Mouse (Mus musculus) small intestine, adult 2 months (tissue): Measurements from ENCODE around the gene Galnt16. TPM values are rescaled to one million over a fixed set of nuclear protein-coding genes. Genes with fewer than 3 reads are reported as not detected.

Source experiments
- H3K27ac ChIP-seq: fragments of 200-500 bp; 2 replicates; pipeline ENCODE4 v1.5.1; 2012; ENCODE audit warnings: low read depth, low read length, control low read depth, inconsistent platforms; ENCODE audit not compliant: insufficient read depth
- H3K27me3 ChIP-seq: fragments of 200-500 bp; 2 replicates; pipeline ENCODE4 v1.6.1; 2012; ENCODE audit warnings: mild to moderate bottlenecking, moderate library complexity, low read length, inconsistent platforms; ENCODE audit not compliant: control insufficient read depth, insufficient read depth
- H3K36me3 ChIP-seq: fragments of 200-500 bp; 2 replicates; pipeline ENCODE4 v1.6.1; 2012; ENCODE audit warnings: mild to moderate bottlenecking, low read length, control low read depth, inconsistent platforms; ENCODE audit not compliant: control insufficient read depth, insufficient read depth
- H3K4me1 ChIP-seq: fragments of 200-500 bp; 2 replicates; pipeline ENCODE4 v1.6.1; 2012; ENCODE audit warnings: low read length, inconsistent platforms, mixed read lengths; ENCODE audit not compliant: control insufficient read depth, insufficient read depth, insufficient read length
- H3K4me3 ChIP-seq: fragments of 200-500 bp; 2 replicates; pipeline ENCODE4 v1.5.1; 2012; ENCODE audit warnings: low read depth, mild to moderate bottlenecking, control low read depth, inconsistent platforms, low read length, moderate library complexity
- CTCF ChIP-seq: fragments of 200-500 bp; IDR thresholded peaks from 2 replicates; pipeline ENCODE4 v1.5.1; 2012; ENCODE audit warnings: low read depth, mild to moderate bottlenecking, control low read depth, inconsistent platforms, low read length, moderate library complexity, mixed read lengths; ENCODE audit not compliant: insufficient replicate concordance, insufficient read length; ENCODE audit errors: extremely low read depth
- POLR2A ChIP-seq: fragments of 200-500 bp; IDR thresholded peaks from 2 replicates; pipeline ENCODE4 v1.6.1; 2012; ENCODE audit warnings: low read depth, mild to moderate bottlenecking, control low read depth, inconsistent platforms, low read length, moderate library complexity
- WGBS: fragments of 180-500 bp; shearing (Covaris S2); methylation state at CpG from one replicate; pipeline ENCODE4 v1.1.7; 2018; 5-methylcytosine and 5-hydroxymethylcytosine counted together
- polyA plus RNA-seq: library from polyadenylated mRNA; depleted of rRNA; stranded (reverse); fragments of >200 nt; gene quantifications from 2 replicates; pipeline ENCODE4 v1.2.3, GENCODE M21; 2012

Galnt16 gene
- polyA plus RNA-seq, 1 experiment: 0.53 TPM

DNA sequence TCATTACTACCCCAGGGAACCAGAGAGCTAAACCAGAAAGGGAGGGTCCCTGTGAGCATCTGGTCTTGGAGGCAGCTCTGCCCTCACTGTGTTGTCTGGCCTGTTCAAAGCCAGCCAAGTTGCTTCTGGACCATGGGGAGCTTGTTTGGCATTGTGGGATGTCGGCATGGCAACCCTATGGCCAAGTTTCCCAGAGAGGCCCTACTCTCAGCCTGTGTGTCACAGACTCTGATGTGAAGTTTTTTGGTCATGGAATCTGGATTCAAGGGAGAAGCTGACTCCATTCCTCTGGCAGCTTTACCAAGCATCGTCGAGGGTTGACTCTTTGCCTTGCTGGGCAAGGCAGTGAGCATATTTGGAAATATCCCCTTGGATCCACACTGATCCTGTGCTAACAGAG is 3.9 kb downstream of the Galnt16 start:
- no peaks in the 10 kb centered on the region for H3K36me3 ChIP-seq
- no peak overlapping the region for H3K27ac ChIP-seq
- peaks cover 30% of the 10 kb centered on the region for H3K27me3 ChIP-seq
- no peak for TF ChIP-seq CTCF
- no peak for TF ChIP-seq POLR2A
- WGBS: 71% methylated on average over 3 of the region's 3 CpGs
- H3K4me3 ChIP-seq: no peak overlapping the region
- H3K4me1 ChIP-seq: no peaks in the 10 kb centered on the region; the same call in 1 of the 2 replicates

DNA sequence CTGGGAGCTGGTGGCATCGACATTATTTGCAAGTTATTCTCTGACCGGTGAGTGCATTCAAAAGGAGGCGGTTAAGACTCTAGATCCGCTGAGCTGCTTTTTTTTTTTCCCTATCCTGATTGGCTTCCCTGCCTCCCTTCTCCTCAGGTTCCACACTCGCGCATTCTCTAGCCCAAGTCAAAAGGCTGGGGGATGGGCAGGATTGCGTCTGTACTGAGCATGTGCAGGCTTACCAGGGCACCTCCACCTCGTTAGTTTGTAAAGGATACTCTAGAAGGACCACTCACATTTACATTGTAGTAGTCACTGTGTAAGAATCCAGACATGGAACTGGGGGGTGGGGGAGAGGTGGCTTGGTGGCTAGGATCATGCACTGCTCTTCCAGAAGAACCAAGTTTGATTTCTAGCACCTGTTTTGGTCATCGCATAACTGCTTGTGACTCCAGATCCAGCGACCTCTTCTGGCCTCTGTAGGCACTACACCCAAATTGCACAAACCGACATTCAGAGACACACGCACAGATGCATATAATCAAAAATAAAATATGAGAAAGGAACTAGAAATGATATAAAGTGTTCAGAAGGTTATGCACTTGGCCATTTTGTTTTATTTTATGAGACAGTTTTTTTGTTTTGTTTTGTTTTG is 6.3 kb downstream of the Galnt16 start:
- WGBS: 48% methylated on average over 12 of the region's 12 CpGs
- no peaks in the 10 kb centered on the region; the same call in 1 of the 2 replicates for H3K4me1 ChIP-seq

DNA sequence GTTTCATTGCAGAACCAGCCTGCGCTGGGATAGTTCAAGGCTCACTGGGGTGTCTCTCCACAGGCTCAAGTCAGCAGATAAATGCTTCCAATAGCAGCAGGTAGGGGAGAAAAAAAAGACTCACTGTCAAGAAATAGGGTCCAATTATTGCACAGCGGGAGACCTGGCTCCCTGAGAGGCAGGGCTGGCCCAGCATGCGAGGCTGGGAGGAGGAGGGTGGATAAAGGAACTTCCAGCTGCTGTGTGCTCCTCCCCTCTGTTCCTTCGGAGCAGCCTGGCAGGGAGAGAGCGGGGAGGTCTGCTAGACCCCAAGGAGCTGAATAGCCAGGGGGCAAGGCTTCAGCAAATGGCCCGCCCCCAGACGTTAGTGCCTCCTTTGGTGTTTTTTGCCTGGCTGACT is 7.4 kb downstream of the Galnt16 start:
- Histone ChIP-seq H3K36me3 (no peaks in the 10 kb centered on the region), H3K4me1 (no peaks in the 10 kb centered on the region), H3K27me3 (no peaks in the 10 kb centered on the region), H3K27ac (no peak overlapping the region), H3K4me3 (no peak overlapping the region)
- no peak for TF ChIP-seq POLR2A
- no peak for TF ChIP-seq CTCF
- WGBS: 53% methylated on average over 7 of the region's 7 CpGs

More for the DNA sequence above, 6.3 kb downstream of the Galnt16 start:
- Histone ChIP-seq H3K27me3 (peaks cover 7% of the 10 kb centered on the region), H3K4me3 (no peak overlapping the region), H3K27ac (no peak overlapping the region), H3K36me3 (no peaks in the 10 kb centered on the region)
- TF ChIP-seq POLR2A (no peak), CTCF (no peak)

DNA sequence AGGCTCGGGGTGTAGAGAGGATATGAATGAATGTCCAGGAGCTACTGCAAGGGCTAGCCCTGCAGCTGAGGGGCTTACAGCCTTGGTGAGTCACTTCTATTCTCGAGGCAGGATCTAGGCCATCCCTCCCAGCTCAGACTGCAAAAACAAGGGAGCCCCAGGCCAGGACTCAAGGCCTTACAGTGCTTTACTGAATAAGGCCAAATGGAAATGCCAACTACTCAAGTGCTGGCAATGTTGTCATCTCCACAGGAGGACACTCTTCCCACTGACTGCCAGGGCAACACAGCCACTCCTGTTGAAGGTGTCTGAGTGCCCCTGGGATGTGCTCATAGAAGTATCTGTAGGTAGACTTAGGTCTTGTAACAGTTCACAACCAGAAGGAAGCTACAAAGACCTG is 8.4 kb downstream of the Galnt16 start:
- TF ChIP-seq CTCF: no peak
- TF ChIP-seq POLR2A: no peak
- no peaks in the 10 kb centered on the region for H3K4me1 ChIP-seq
- no peaks in the 10 kb centered on the region for H3K36me3 ChIP-seq
- H3K27ac ChIP-seq: no peak overlapping the region
- WGBS: 69% methylated on average over 2 of the region's 2 CpGs
- H3K4me3 ChIP-seq: no peak overlapping the region
- no peaks in the 10 kb centered on the region for H3K27me3 ChIP-seq

DNA sequence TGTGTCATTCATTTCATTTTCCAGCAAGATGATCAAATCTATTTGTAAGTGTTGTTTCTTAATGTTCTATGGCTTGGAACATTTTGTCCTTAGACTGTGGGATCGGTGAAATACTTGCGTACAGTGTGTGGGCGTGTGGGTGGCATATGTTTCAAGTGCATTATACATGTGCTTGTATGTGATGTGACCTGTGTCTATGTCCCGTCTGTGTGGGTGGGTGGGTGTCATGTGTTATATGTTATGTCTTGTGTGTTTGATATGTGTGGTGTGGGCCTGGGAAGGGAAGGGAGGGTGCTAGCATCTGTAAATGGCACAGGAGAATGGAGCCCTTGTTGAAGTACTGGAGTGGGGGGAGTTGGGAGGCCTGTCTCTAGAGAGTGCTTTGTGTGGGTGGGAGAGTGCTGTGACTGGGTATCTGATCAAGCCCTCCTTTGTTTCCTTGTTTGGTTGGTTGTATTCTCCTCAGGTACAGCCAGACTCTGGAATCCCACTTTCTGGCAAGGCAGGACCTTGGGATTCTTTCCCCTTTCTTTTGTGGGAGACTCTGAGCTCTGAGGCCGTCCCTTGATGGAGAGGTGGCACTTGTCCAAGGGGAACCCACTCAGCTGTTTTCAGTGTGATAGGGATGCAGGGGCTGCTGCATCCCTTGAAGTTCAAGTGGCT is 9.8 kb downstream of the Galnt16 start:
- TF ChIP-seq POLR2A (no peak), CTCF (no peak)
- H3K4me1 ChIP-seq: no peaks in the 10 kb centered on the region
- H3K27me3 ChIP-seq: no peaks in the 10 kb centered on the region
- H3K27ac ChIP-seq: no peak overlapping the region
- no peak overlapping the region for H3K4me3 ChIP-seq
- no peaks in the 10 kb centered on the region for H3K36me3 ChIP-seq
- WGBS: 80% methylated on average over 5 of the region's 5 CpGs

DNA sequence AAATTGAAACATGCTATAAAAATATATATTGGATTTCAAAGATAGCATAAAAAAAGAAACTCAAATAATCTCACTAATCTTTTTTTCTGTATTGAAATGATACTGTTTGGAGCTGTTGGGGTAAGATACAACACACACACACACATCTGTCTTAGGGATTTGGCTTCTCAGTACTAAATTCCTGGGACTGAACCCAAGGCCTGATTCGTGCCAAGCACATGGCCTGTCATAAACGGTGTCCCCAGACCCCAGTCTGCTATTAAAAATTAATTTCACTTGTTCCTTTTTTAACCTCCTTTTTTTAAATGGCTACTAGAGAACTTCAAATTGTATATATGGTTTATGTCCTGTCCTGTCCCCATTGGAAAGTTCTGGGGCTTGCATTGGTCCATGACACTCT is 12.0 kb downstream of the Galnt16 start:
- 42% methylated on average over 2 of the region's 2 CpGs for WGBS

DNA sequence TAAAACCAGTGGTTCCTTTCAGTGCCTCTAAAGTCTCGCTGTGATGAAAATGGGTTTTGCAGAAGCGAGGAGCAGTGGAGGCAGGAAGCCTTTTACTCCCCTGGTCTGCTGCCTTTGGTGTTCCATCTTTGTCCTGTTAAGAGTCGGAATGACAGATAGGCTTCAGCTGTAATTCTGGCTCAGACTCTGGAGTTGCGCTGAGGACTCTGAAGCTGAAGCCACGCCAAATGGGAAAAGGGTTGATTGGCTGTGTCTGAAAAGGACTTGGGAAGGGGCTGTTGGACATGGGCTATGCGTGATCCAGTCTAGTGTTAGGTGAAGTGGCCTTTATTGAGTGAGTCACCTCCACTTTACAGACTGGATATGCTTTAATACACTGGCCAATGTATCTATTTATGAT is 12.6 kb downstream of the Galnt16 start:
- WGBS: 78% methylated on average over 6 of the region's 6 CpGs
- Histone ChIP-seq H3K4me1 (no peaks in the 10 kb centered on the region), H3K4me3 (no peak overlapping the region), H3K36me3 (no peaks in the 10 kb centered on the region), H3K27me3 (no peaks in the 10 kb centered on the region), H3K27ac (no peak overlapping the region)
- no peak for TF ChIP-seq POLR2A
- TF ChIP-seq CTCF: no peak

More for the DNA sequence above, 12.0 kb downstream of the Galnt16 start:
- Histone ChIP-seq H3K4me3 (no peak overlapping the region), H3K36me3 (no peaks in the 10 kb centered on the region), H3K27ac (no peak overlapping the region), H3K27me3 (no peaks in the 10 kb centered on the region), H3K4me1 (no peaks in the 10 kb centered on the region)
- TF ChIP-seq CTCF (no peak), POLR2A (no peak)
